Mouse (Mus musculus) hindbrain, embryonic 12.5 days (tissue): ENCODE measurements at regions not wholly inside any gene's neighbourhood (a gene's known extent, or its start where the extent isn't known, plus 50 kb on each side); places are given as distances from the start of the nearest gene placed in this dataset.

Experiments
- ATAC-seq: fragments of 200-750 bp; cut with Nextera tagmentation; 2 replicates; pipeline ENCODE4 v1.8.0; 2017; ENCODE audit warnings: moderate TSS enrichment; ENCODE audit not compliant: low FRiP score
- H3K27ac ChIP-seq: fragments of 300-500 bp; sonication (generic); 2 replicates; pipeline ENCODE4 v1.5.1; 2016; ENCODE audit warnings: mild to moderate bottlenecking
- H3K27me3 ChIP-seq: fragments of 300-500 bp; sonication (generic); 2 replicates; pipeline ENCODE4 v1.6.1; 2016; ENCODE audit warnings: mild to moderate bottlenecking
- H3K36me3 ChIP-seq: fragments of 300-500 bp; sonication (generic); 2 replicates; pipeline ENCODE4 v1.6.1; 2016; ENCODE audit warnings: mild to moderate bottlenecking
- H3K4me1 ChIP-seq: fragments of 300-500 bp; sonication (generic); 2 replicates; pipeline ENCODE4 v1.6.1; 2016
- H3K4me2 ChIP-seq: fragments of 300-500 bp; sonication (generic); replicated peaks from 2 replicates; pipeline ENCODE4 v1.6.1; 2016; ENCODE audit warnings: mild to moderate bottlenecking
- H3K4me3 ChIP-seq: fragments of 300-500 bp; sonication (generic); 2 replicates; pipeline ENCODE4 v1.5.1; 2016; ENCODE audit warnings: mild to moderate bottlenecking
- H3K9ac ChIP-seq: fragments of 300-500 bp; sonication (generic); 2 replicates; pipeline ENCODE4 v1.6.1; 2016; ENCODE audit warnings: mild to moderate bottlenecking, moderate library complexity
- H3K9me3 ChIP-seq: fragments of 300-500 bp; sonication (generic); replicated peaks from 2 replicates; pipeline ENCODE4 v1.6.1; 2016; ENCODE audit warnings: mild to moderate bottlenecking
- WGBS: fragments of 180-500 bp; shearing (Covaris S2); methylation state at CpG from one replicate; pipeline ENCODE4 v1.1.7; 2016; 5-methylcytosine and 5-hydroxymethylcytosine counted together

DNA sequence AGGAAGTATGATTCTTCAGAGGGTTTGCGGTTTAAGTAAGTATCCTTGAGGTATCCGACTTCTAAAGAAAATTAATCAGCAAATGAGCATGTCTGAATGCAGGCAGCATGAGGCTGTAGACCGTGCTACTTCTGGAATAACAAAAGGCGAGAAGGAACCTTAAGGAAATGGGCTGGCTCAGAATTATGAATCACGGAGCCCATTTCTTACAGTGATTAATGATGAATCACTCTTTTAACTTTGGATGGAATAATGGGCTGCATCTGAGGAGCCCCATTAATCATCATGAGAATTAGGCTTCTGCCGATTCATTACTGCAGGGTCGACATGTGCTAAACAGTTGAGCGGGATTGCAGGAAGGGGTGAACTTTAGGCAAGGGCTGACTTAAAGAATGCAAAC lies 865.1 kb upstream of the Car8 start:
- Histone ChIP-seq H3K9me3 (peaks cover 7% of the 10 kb centered on the region), H3K9ac (no peak overlapping the region), H3K4me3 (no peak overlapping the region), H3K4me1 (0 out of 2 replicates have a peak, but pooled peaks cover 7% of the 10 kb centered on the region), H3K27me3 (no peaks in the 10 kb centered on the region), H3K36me3 (no peaks in the 10 kb centered on the region), H3K4me2 (no peak overlapping the region), H3K27ac (no peak overlapping the region)
- ATAC-seq: no peak
- 55% methylated on average over 8 of the region's 8 CpGs for WGBS

DNA sequence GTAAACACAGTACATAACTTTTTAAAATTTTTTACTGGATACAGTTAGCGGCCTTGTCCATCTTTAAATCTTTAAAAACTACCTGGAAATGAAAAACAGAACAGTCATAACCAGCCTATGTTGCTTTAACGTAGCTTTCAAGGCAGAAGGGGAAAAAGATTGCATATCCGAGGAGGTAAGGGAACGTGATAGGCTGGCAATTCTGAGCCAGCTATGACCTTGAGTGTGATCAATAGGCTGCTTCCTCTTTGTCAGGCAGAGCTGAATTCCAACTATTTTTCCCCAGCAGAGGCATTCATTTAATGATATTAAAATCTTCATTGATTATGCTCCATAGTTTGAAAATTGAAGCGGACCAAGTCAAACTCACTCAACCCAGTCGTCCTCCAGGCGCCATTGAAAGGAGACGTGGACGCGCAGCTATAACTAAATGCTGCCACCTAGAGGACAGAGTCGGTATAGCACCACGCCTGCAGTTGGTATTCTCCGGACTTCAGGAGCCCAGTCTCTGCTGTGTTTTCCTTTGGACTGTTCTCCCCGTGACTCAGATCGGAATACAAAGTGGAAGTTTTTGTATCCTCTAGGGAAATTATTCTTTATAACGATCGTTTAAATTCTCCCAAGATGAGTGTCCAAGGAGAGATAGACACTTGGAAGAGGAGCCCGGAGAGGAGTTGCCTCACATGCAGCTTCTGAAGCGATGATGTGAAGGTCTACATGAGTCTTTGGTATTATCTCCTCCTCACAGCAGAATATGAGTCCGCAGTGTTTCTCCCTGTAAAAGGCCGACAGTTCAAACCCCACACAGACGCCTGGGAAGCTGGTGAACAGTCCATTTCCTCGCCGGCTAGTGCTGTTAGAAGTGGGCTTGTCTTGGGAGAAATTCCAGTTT lies 858.2 kb upstream of the Car8 start:
- no peak overlapping the region for H3K9ac ChIP-seq
- peaks cover 19% of the 10 kb centered on the region for H3K4me1 ChIP-seq
- ATAC-seq: peak; percentile 69
- H3K27me3 ChIP-seq: no peaks in the 10 kb centered on the region
- H3K27ac ChIP-seq: no peak overlapping the region
- no peaks in the 10 kb centered on the region for H3K36me3 ChIP-seq
- H3K4me2 ChIP-seq: peak overlapping the region; percentile 36
- WGBS: 27% methylated on average over 24 of the region's 24 CpGs
- H3K4me3 ChIP-seq: no peak overlapping the region
- H3K9me3 ChIP-seq: no peaks in the 10 kb centered on the region

GRCm38 (mm10) chr4:9096274-9096673 lies 857.4 kb upstream of the Car8 start:
- ATAC-seq: no peak; the same call in 1 of the 2 replicates
- no peak overlapping the region for H3K4me2 ChIP-seq
- no peak overlapping the region for H3K4me3 ChIP-seq
- peaks cover 19% of the 10 kb centered on the region for H3K4me1 ChIP-seq
- no peaks in the 10 kb centered on the region for H3K9me3 ChIP-seq
- H3K36me3 ChIP-seq: no peaks in the 10 kb centered on the region
- no peaks in the 10 kb centered on the region for H3K27me3 ChIP-seq
- H3K27ac ChIP-seq: no peak overlapping the region
- 73% methylated on average over 2 of the region's 2 CpGs for WGBS
- H3K9ac ChIP-seq: no peak overlapping the region

DNA sequence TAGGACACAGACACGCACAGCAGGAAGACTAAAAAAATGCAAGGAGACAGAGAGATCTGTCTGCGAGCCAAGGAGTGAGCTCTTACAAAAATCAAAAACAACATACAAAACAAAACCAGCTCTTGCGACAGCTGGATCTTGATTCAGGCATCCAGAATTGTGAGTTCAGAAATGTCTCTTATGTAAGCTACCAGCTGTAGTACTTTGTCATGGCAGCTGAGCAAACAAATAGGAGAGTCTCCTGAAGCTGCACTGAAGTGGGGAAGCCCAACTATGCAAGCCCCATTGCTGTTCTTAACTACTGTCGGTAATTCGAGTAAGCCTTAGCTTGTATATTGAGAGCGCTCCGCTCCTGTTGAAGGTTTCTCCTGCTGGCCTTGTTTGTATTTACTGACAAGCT lies 856.8 kb upstream of the Car8 start:
- Histone ChIP-seq H3K4me2 (no peak overlapping the region), H3K4me3 (no peak overlapping the region), H3K27ac (no peak overlapping the region), H3K4me1 (peaks cover 19% of the 10 kb centered on the region), H3K9me3 (no peaks in the 10 kb centered on the region), H3K27me3 (no peaks in the 10 kb centered on the region), H3K36me3 (no peaks in the 10 kb centered on the region), H3K9ac (no peak overlapping the region)
- ATAC-seq: no peak
- 58% methylated on average over 7 of the region's 7 CpGs for WGBS

DNA sequence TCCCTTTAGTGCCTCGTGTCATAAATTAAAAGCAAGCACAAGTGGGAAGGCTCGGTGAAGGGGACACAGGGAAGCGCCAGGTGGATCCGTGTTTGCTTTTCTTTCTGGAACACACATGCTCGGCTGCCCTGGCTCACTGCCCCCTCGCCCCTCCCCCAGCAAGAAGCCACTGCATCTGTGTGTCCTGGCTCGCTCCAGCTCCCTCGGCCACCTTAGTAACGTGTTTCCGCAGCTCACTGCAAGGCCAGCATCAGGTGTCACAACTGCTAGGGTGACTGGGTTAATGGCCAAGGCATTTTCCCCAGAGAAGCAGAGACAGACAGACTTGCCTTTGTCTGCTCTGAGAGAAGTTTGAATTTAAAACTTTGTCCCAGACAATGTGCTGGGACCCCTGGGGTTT lies 855.7 kb upstream of the Car8 start:
- Histone ChIP-seq H3K36me3 (no peaks in the 10 kb centered on the region), H3K9ac (no peak overlapping the region), H3K9me3 (no peaks in the 10 kb centered on the region), H3K4me3 (no peak overlapping the region), H3K4me1 (peaks cover 19% of the 10 kb centered on the region), H3K27me3 (no peaks in the 10 kb centered on the region), H3K27ac (no peak overlapping the region), H3K4me2 (peak overlapping the region; percentile 13; the same call in 1 of the 2 replicates)
- ATAC-seq: no peak
- 15% methylated on average over 10 of the region's 10 CpGs for WGBS

- Histone ChIP-seq H3K9ac (no peak overlapping the region), H3K27ac (no peak overlapping the region), H3K4me1 (peaks cover 19% of the 10 kb centered on the region)
These were observed 855.2 kb upstream of the Car8 start for GRCm38 (mm10) chr4:9094076-9094475.

GRCm38 (mm10) chr4:9083526-9083925 lies 844.7 kb upstream of the Car8 start:
- H3K9ac ChIP-seq: no peak overlapping the region
- H3K36me3 ChIP-seq: no peaks in the 10 kb centered on the region
- 62% methylated on average over 13 of the region's 13 CpGs for WGBS
- no peak overlapping the region for H3K4me2 ChIP-seq
- no peaks in the 10 kb centered on the region for H3K27me3 ChIP-seq
- H3K4me3 ChIP-seq: no peak overlapping the region
- H3K4me1 ChIP-seq: peaks cover 21% of the 10 kb centered on the region
- H3K27ac ChIP-seq: no peak overlapping the region
- no peak for ATAC-seq
- H3K9me3 ChIP-seq: no peaks in the 10 kb centered on the region

More at GRCm38 (mm10) chr4:9094076-9094475, 855.2 kb upstream of the Car8 start:
- no peaks in the 10 kb centered on the region for H3K9me3 ChIP-seq
- 52% methylated on average over 6 of the region's 6 CpGs for WGBS
- H3K27me3 ChIP-seq: no peaks in the 10 kb centered on the region
- no peak for ATAC-seq
- no peak overlapping the region for H3K4me3 ChIP-seq
- no peak overlapping the region for H3K4me2 ChIP-seq
- H3K36me3 ChIP-seq: no peaks in the 10 kb centered on the region

DNA sequence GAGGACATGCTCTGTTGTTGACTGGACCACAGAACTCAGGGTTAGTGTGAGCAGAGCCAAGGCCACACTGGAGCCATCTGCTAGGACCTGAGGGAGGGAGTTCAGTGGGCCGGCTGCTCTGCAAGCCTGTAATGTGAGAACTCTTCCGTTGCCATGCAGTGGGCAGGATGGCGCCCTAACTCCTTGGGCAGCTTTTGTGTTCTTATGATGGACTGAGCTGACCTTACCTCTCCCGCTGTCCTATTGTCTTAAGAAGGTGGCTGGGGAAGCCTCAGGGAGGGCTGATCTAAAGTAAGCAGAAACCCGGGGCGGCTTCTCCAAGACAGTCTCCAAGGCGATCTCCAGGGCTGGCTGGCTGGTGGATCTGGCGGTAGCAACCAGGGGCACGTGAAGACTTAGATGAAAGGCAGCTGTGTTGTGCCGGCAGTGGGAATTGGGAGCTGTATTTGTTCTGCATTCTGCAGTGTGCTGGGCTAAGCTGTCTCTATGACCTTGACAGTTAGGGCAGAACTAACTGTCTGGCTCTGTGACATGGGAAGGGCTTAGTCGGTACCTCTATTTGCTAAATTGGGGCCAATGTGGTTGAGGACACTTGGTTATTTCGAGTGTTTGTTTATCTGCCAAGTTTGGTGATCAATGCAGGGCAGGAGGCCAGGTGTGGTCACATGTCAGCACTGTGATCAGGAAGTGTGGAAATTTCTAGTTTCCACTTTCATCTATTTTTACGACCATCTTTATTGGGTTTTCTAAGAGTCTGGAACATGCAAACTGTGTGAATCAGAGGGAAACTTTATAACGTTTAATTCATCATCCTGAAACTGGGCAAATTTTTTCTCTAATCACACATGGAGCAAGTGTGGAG lies 843.1 kb upstream of the Car8 start:
- H3K36me3 ChIP-seq: no peaks in the 10 kb centered on the region
- no peak overlapping the region for H3K9ac ChIP-seq
- no peak overlapping the region for H3K4me3 ChIP-seq
- 31% methylated on average over 14 of the region's 14 CpGs for WGBS
- H3K4me1 ChIP-seq: peaks cover 21% of the 10 kb centered on the region
- ATAC-seq: peak; percentile 71
- H3K9me3 ChIP-seq: no peaks in the 10 kb centered on the region
- H3K4me2 ChIP-seq: 0 out of 2 replicates have a peak overlapping the region, but pooled peaks have one; percentile 2
- 0 out of 2 replicates have a peak overlapping the region, but pooled peaks have one; percentile 5 for H3K27ac ChIP-seq
- no peaks in the 10 kb centered on the region for H3K27me3 ChIP-seq

DNA sequence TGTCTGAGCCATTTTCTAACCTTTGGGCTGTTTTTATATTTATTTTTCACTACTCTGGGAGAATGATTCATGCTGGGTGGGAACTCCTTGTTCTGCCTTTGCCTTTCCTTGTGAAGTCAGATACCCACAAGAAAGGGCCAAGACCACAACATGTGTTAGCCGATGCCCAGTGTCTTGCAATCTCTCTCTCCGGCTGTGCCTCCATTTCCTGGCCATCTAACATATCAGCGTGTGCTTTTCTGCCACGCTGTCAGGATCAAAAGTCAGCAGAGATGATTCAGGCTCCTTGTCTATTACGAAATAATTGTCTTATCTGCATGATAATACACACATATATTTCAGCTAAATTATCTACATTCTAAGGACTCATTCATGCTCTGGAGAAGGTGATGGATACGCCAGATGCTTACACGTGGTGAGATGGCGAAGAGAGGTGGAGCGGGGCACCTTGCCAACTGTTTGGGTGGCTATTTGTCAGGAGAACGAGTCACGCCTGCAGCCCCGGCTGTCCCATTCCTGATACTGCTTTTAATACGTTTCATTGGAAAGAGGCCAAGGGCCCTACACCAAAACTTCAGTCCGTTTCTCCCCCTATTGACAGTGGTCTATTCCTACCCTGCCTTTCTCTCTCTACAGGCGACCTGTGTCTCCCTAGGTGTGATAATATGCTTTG lies 842.1 kb upstream of the Car8 start:
- no peak for ATAC-seq
- H3K9ac ChIP-seq: no peak overlapping the region
- H3K9me3 ChIP-seq: no peaks in the 10 kb centered on the region
- 71% methylated on average over 15 of the region's 15 CpGs for WGBS
- no peak overlapping the region for H3K4me2 ChIP-seq
- H3K4me3 ChIP-seq: no peak overlapping the region
- no peak overlapping the region for H3K27ac ChIP-seq
- peaks cover 21% of the 10 kb centered on the region for H3K4me1 ChIP-seq
- H3K27me3 ChIP-seq: no peaks in the 10 kb centered on the region
- no peaks in the 10 kb centered on the region for H3K36me3 ChIP-seq

DNA sequence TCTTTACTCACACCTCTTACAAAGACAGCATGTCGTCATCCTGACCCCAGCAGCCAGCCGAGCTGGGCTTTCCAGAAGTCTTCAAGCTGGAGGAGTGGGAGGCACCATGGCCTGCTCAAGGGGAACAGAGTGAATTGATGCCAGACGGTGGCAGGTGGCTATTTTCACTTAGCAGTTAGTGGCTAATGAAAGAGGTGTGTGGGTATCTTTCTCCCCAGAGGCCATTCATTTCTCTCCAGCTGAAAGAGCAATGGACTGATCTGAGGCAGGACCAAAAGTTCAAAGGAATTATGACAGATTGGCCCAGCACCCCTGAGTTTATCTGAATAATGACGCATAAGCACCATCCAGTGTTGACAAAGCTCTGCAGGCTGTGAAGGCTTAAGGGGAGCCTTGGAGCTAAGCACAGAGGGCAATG lies 841.0 kb upstream of the Car8 start:
- 0 out of 2 replicates have a peak, but pooled peaks have one; percentile 42 for ATAC-seq
- Histone ChIP-seq H3K27ac (no peak overlapping the region), H3K36me3 (no peaks in the 10 kb centered on the region), H3K4me3 (no peak overlapping the region), H3K4me1 (peaks cover 21% of the 10 kb centered on the region), H3K4me2 (no peak overlapping the region), H3K27me3 (no peaks in the 10 kb centered on the region), H3K9ac (no peak overlapping the region), H3K9me3 (no peaks in the 10 kb centered on the region)
- WGBS: 31% methylated on average over 4 of the region's 4 CpGs

DNA sequence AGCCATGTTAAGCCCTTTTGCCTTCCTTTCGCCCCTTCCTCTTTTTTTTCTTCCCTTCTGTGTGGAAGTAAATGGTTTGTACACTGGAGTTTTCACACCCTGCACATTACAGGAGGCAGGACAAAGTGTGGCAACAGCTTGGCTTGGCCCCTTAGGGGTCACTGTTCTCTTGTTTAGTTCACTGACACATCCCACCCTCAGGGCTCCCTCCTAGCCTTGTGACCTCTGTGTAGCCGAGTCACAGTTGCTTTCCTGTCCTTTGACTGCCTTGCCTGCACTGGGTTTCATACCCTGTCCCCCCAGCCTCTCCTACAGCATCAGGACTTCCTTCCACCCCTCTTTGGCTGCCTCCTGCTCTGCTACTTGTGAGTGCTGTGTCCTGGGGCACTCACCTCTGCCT lies 835.6 kb upstream of the Car8 start:
- ATAC-seq: no peak
- H3K4me2 ChIP-seq: no peak overlapping the region
- 43% methylated on average over 2 of the region's 2 CpGs for WGBS

More for the DNA sequence above, 835.6 kb upstream of the Car8 start:
- Histone ChIP-seq H3K27me3 (no peaks in the 10 kb centered on the region), H3K9me3 (no peaks in the 10 kb centered on the region), H3K27ac (no peak overlapping the region), H3K9ac (no peak overlapping the region), H3K4me1 (peaks cover 12% of the 10 kb centered on the region), H3K4me3 (no peak overlapping the region), H3K36me3 (no peaks in the 10 kb centered on the region)
